21 mouse cellular contexts compared by ENCODE assay signal in genomic region chr7:80392119-80392518, GRCm38 (mm10).
"Had no signal": no experiment of that assay in that cellular context is flagged by ENCODE, and none has a peak within 500 bp of the region (broad histone marks: within the 10 kb centered on the region; RNA-seq: fewer than 3 reads in every experiment).

No protein-coding gene starts in this region.

- H3K4me3 ChIP-seq: intestine, embryonic 15.5 days; kidney, embryonic 15.5 days; limb, embryonic 10.5 days; limb, embryonic 13.5 days; liver, embryonic 12.5 days; liver, embryonic 15.5 days; lung, embryonic 15.5 days; midbrain, embryonic 12.5 days; midbrain, embryonic 15.5 days; neural tube, embryonic 13.5 days had no signal

- H3K9me3 ChIP-seq: intestine, embryonic 15.5 days; kidney, embryonic 15.5 days; limb, embryonic 10.5 days; limb, embryonic 13.5 days; liver, embryonic 12.5 days; liver, embryonic 15.5 days; lung, embryonic 15.5 days; midbrain, embryonic 12.5 days; midbrain, embryonic 15.5 days; neural tube, embryonic 13.5 days had no signal

- H3K27me3 ChIP-seq: intestine, embryonic 15.5 days; kidney, embryonic 15.5 days; limb, embryonic 13.5 days; lung, embryonic 15.5 days had no signal

- ATAC-seq: intestine, embryonic 15.5 days; liver, embryonic 12.5 days; midbrain, embryonic 15.5 days had no signal

- H3K4me2 ChIP-seq: intestine, embryonic 15.5 days; kidney, embryonic 15.5 days; limb, embryonic 13.5 days; liver, embryonic 12.5 days; liver, embryonic 15.5 days; lung, embryonic 15.5 days; midbrain, embryonic 12.5 days; midbrain, embryonic 15.5 days; neural tube, embryonic 13.5 days had no signal

- DNase-seq: kidney, adult 11 months; kidney, adult 8-10 months; kidney, postnatal 10 days; kidney, postnatal 36 days; liver; lung, adult 18-20 months; lung, postnatal 10 days; lung, postnatal 36 days; retina, postnatal 1 day; thymus, adult 18-20 months; thymus, postnatal 36 days had no signal
